Mouse (Mus musculus) adrenal gland, adult 18-20 months (tissue): ENCODE measurements around the gene Cggbp1. TPM values are rescaled to one million over a fixed set of nuclear protein-coding genes. Genes with fewer than 3 reads are reported as not detected.
"Not testable (repeated sequence)": the region's sequence is repeated elsewhere in the genome, so short reads cannot be mapped to it uniquely, and the experiment has no call there.

ENCODE experiments used
- DNase-seq, 2 experiments: peaks; one replicate each; pipeline ENCODE4 v3.0.0; 2021 to 2022; ENCODE audit warnings: low spot score in 2 of 2
- long read RNA-seq, 2 experiments: library from polyadenylated mRNA; stranded (forward); transcript quantifications; one replicate each; pipeline ENCODE4 v2.0.0; 2021
- total RNA-seq, 2 experiments: library from RNA; stranded (reverse); gene quantifications; 1 replicate in 1 of 2; 2 replicates in 1 of 2; pipeline ENCODE4 v1.2.3; 2021

Cggbp1 gene
- 100 to 1,000 TPM; 125 to 140 TPM for total RNA-seq
- long read RNA-seq, experiment 1, full-length matches to known transcripts = 59 of 104 reads
- long read RNA-seq, experiment 1, partial matches to known transcripts = 8 of 104 reads
- long read RNA-seq, experiment 1, other reads (novel, unspliced or antisense) = 37 of 104 reads
- long read RNA-seq, experiment 2, full-length matches to known transcripts = 120 of 188 reads
- long read RNA-seq, experiment 2, partial matches to known transcripts = 15 of 188 reads
- long read RNA-seq, experiment 2, other reads (novel, unspliced or antisense) = 53 of 188 reads

- peak; percentile 98 to 99 for DNase-seq
Observed at GRCm38 (mm10) chr16:64851563-64852362, at the start of gene Cggbp1, which contains the start of gene Zfp654. Gene Cggbp1 (plus strand): TSS chr16:64851996. Gene Zfp654 (minus strand): TSS chr16:64851652.

GRCm38 (mm10) chr16:64803041-64803440 is 48.8 kb upstream of the Cggbp1 start:
- DNase-seq = no peak

GRCm38 (mm10) chr16:64817094-64817765 is 34.6 kb upstream of the Cggbp1 start:
- no peak for DNase-seq

- DNase-seq = no peak
Observed at GRCm38 (mm10) chr16:64823890-64824289, 27.9 kb upstream of the Cggbp1 start.

- no peak for DNase-seq
Observed at GRCm38 (mm10) chr16:64824474-64824873, 27.3 kb upstream of the Cggbp1 start.

- no peak for DNase-seq
Observed at GRCm38 (mm10) chr16:64830291-64830690, 21.5 kb upstream of the Cggbp1 start.

- no peak for DNase-seq
Observed at GRCm38 (mm10) chr16:64835996-64836545, 15.7 kb upstream of the Cggbp1 start.

- DNase-seq = no peak
Observed at GRCm38 (mm10) chr16:64836709-64837108, 15.1 kb upstream of the Cggbp1 start.

- no peak for DNase-seq
Observed at GRCm38 (mm10) chr16:64841481-64842373, 10.1 kb upstream of the Cggbp1 start.

GRCm38 (mm10) chr16:64842374-64842729 is 9.4 kb upstream of the Cggbp1 start:
- no peak for DNase-seq

- no peak for DNase-seq
Observed at GRCm38 (mm10) chr16:64845947-64846346, 5.8 kb upstream of the Cggbp1 start.

- peak; percentile 45 to 54 for DNase-seq
Observed at GRCm38 (mm10) chr16:64850287-64851084, 1.3 kb upstream of the Cggbp1 start.

GRCm38 (mm10) chr16:64851085-64851562 is 672 bp upstream of the Cggbp1 start:
- DNase-seq = no peak

GRCm38 (mm10) chr16:64852441-64852871 is 660 bp downstream of the Cggbp1 start:
- DNase-seq = peak; percentile 58 to 68

- no peak for DNase-seq
Observed at GRCm38 (mm10) chr16:64852891-64853290, 1.1 kb downstream of the Cggbp1 start.

GRCm38 (mm10) chr16:64856946-64857345 is 5.2 kb downstream of the Cggbp1 start:
- no peak for DNase-seq

- not testable (repeated sequence) for DNase-seq
Observed at GRCm38 (mm10) chr16:64865841-64866240, 14.0 kb downstream of the Cggbp1 start.

GRCm38 (mm10) chr16:64868613-64869012 is 16.8 kb downstream of the Cggbp1 start:
- DNase-seq = no peak

GRCm38 (mm10) chr16:64869621-64870020 is 17.8 kb downstream of the Cggbp1 start:
- DNase-seq = no peak
